Mouse (Mus musculus): ENCODE results near the gene Nfat5. TPM values are rescaled to one million over a fixed set of nuclear protein-coding genes. Genes with fewer than 3 reads are reported as not detected.
A peak's percentile ranks its signal among the peaks of the same experiment; 100 is the strongest.

Gene Nfat5
- total and polyA plus RNA-seq, 3 experiments: 12.5 to 25.0 (median 22.5) TPM

DNA sequence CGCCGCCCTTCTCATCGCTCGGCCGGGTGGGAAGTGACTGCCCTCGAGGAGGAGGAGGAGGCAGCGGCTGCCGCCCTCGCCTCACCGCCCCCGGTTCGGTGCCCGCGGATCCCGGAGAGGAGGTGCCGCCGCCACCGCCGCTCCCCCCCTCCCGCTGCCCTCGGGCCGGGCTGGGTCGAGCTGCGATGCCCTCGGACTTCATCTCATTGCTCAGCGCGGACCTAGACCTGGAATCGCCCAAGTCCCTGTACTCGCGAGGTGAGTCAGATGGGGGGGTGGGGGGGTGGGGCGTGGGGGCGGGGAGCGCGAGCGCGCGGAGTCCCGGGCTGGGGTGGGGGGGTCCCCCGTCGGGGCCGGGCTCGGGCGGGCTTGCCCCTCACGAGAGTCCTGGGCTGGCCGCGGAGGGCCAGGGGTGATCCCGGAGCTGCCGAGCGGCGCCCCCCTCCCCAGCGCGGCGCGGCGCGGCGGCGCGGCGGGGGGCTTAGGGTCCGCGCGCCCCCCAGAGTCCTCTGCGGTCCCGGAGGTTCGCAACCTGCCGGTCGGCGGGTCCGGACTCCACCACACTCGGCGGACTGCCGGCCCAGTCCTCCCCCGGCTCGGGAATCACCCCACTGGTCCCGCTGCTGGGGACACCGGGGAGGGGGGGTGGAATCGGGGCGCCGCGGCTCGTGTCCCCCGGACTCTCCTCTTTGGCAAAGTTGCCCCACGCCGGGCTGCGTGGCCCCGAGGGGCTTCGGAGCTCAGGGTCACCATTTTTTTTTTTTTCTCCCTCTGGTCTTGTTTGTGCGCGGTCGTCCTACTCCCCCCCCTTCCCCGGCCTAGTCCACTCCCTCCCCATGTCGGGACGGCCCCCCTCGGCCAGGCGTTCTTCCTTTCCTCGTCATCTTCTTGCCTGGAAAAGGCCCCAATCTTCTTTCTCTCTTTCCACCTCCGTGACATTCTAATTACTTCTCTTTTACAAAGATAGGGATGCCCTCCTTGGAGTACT lies 665 bp downstream of the Nfat5 start:
- no peaks in the 10 kb centered on the region for H3K27me3 ChIP-seq (ENCODE audit: control insufficient read depth, insufficient read depth, low read length)
- TF ChIP-seq CTCF (IDR thresholded peaks at IDR 0.05) (no peak), POLR2A (IDR thresholded peaks at IDR 0.05; ENCODE audit: insufficient read depth, low read depth, low read length) (no peak), EP300 (IDR thresholded peaks at IDR 0.05; ENCODE audit: insufficient read depth, low read depth, low read length) (no peak)
- H3K4me3 ChIP-seq: peak overlapping the region; percentile 97
- WGBS: 1% methylated on average over 72 of the region's 98 CpGs
- peak overlapping the region; percentile 97 for H3K9ac ChIP-seq (ENCODE audit: low read depth, low read length)
- intact Hi-C loops (cut with DNase I): loop anchor here (2.0 to 10.0 kb wide), 3 partner anchors 42 to 179 kb away; no protein-coding TSS in a partner anchor
- peak; percentile 79 to 80 for DNase-seq
- H3K79me2 ChIP-seq (replicated peaks; ENCODE audit: control insufficient read depth, insufficient read depth, low read length): peaks cover 2% of the 10 kb centered on the region; the same call in 1 of the 2 replicates
- peaks cover 1% of the 10 kb centered on the region for H3K4me1 ChIP-seq (ENCODE audit: control insufficient read depth, insufficient read depth, low read length)
- peak overlapping the region; percentile 97 for H3K27ac ChIP-seq
- H3K36me3 ChIP-seq (ENCODE audit: control insufficient read depth, insufficient read depth, low read length): peaks cover 12% of the 10 kb centered on the region; the same call in 1 of the 2 replicates

DNA sequence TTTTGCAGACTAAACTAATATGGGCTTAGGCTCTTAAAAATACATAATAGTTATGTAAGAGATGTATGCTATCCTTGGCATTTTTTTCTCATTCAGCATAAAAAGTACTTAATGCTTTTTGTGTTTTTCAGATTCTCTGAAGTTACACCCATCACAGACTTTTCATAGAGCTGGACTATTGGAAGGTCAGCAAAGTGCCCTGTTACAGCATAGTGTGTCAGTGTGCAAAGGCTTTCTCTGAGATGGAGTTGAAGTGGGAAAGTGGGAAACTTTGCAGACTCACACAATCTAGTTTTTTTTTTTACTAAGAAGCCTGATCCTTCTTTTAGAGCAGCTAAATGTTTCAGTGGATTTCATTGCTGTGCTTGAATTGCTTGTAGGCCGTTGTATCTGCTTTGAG lies 2.2 kb downstream of the Nfat5 start:
- intact Hi-C loops (cut with DNase I): loop anchor here (10.0 kb wide), 1 partner anchor 181 kb away; no protein-coding TSS in a partner anchor
- no peak overlapping the region for H3K4me3 ChIP-seq
- WGBS: 71% methylated on average over 1 of the region's 1 CpGs

DNA sequence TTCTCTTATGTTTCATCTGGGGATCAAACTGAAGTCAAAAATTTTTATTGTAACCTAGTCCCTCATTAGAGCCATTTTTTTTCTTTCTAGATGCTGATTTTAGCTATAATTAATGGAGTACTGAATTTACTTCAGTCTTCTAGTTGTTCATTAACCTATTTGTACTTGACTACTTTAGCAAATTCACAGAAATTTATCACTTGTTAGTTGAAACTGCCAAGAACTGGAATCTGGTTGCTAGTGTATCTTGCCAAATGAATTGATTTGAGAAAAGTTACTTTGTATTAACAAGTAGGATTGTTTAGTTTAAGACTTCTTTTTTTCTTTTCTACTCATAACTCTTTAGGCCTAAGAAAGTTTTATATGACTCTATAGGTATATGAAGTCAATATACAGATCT lies 18.6 kb downstream of the Nfat5 start:
- DNase-seq: no peak
- Histone ChIP-seq H3K9ac (ENCODE audit: low read depth, low read length) (no peak overlapping the region), H3K36me3 (ENCODE audit: control insufficient read depth, insufficient read depth, low read length) (peaks cover 9% of the 10 kb centered on the region), H3K27me3 (ENCODE audit: control insufficient read depth, insufficient read depth, low read length) (no peaks in the 10 kb centered on the region), H3K79me2 (replicated peaks; ENCODE audit: control insufficient read depth, insufficient read depth, low read length) (0 out of 2 replicates have a peak, but pooled peaks cover 5% of the 10 kb centered on the region), H3K4me3 (no peak overlapping the region), H3K27ac (no peak overlapping the region), H3K4me1 (ENCODE audit: control insufficient read depth, insufficient read depth, low read length) (no peaks in the 10 kb centered on the region; the same call in 1 of the 2 replicates)
- TF ChIP-seq CTCF (IDR thresholded peaks at IDR 0.05) (no peak), EP300 (IDR thresholded peaks at IDR 0.05; ENCODE audit: insufficient read depth, low read depth, low read length) (no peak), POLR2A (IDR thresholded peaks at IDR 0.05; ENCODE audit: insufficient read depth, low read depth, low read length) (no peak)
- intact Hi-C loops (cut with DNase I): no loop called here

More for the DNA sequence above, 2.2 kb downstream of the Nfat5 start:
- TF ChIP-seq EP300 (IDR thresholded peaks at IDR 0.05; ENCODE audit: insufficient read depth, low read depth, low read length) (no peak), CTCF (IDR thresholded peaks at IDR 0.05) (no peak), POLR2A (IDR thresholded peaks at IDR 0.05; ENCODE audit: insufficient read depth, low read depth, low read length) (no peak)
- peak overlapping the region; percentile 97; the same call in 1 of the 2 replicates for H3K27ac ChIP-seq
- peaks cover 4% of the 10 kb centered on the region; the same call in 1 of the 2 replicates for H3K79me2 ChIP-seq (replicated peaks; ENCODE audit: control insufficient read depth, insufficient read depth, low read length)
- H3K9ac ChIP-seq (ENCODE audit: low read depth, low read length): no peak overlapping the region
- no peaks in the 10 kb centered on the region for H3K27me3 ChIP-seq (ENCODE audit: control insufficient read depth, insufficient read depth, low read length)
- peaks cover 12% of the 10 kb centered on the region; the same call in 1 of the 2 replicates for H3K36me3 ChIP-seq (ENCODE audit: control insufficient read depth, insufficient read depth, low read length)
- DNase-seq: no peak
- peaks cover 1% of the 10 kb centered on the region for H3K4me1 ChIP-seq (ENCODE audit: control insufficient read depth, insufficient read depth, low read length)

DNA sequence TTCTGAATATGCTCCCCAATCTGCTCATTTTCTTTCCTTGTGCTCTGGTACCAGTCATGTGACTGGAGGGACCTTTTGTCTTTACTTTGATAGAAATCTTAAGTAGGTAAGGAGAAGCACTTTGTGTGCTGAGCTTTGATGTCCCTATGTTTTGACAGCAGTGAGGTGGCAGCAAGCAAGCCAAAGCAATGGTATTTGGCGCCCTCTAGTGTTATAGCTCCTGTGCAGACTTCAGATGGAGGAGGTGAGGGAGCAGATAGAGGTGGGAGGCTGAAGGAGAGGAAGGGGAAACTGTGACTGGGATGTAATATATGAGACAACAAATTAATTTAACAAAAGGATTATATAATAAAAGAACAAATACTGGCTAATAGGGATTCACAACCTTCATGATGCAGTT lies 30.9 kb downstream of the Nfat5 start:
- WGBS: 0% methylated on average over 1 of the region's 1 CpGs

DNA sequence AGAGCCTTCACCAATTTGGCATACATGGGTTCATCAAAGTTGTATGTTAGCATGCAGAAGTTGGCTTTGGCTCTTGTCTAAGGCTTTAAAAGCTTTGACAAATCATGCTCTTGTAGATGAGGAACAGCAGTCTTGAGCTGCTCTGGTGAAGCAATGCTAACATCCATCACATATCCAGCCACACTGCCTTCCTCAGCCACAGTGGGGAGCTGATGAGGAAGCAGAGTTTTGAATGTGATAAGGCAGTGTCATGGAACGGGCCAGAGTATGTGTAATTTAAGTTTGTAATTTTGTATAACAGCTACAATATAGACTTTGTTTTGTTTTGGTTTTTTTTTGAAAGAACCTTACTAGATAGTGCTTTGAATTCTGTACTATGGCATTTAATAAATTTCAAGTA lies 36.3 kb downstream of the Nfat5 start:
- Histone ChIP-seq H3K27ac (no peak overlapping the region), H3K27me3 (ENCODE audit: control insufficient read depth, insufficient read depth, low read length) (no peaks in the 10 kb centered on the region), H3K36me3 (ENCODE audit: control insufficient read depth, insufficient read depth, low read length) (no peaks in the 10 kb centered on the region), H3K4me1 (ENCODE audit: control insufficient read depth, insufficient read depth, low read length) (no peaks in the 10 kb centered on the region), H3K9ac (ENCODE audit: low read depth, low read length) (no peak overlapping the region), H3K4me3 (no peak overlapping the region), H3K79me2 (replicated peaks; ENCODE audit: control insufficient read depth, insufficient read depth, low read length) (no peaks in the 10 kb centered on the region)
- no peak for DNase-seq
- 49% methylated on average over 1 of the region's 1 CpGs for WGBS
- intact Hi-C loops (cut with DNase I): no loop called here
- TF ChIP-seq POLR2A (IDR thresholded peaks at IDR 0.05; ENCODE audit: insufficient read depth, low read depth, low read length) (no peak), CTCF (IDR thresholded peaks at IDR 0.05) (peak; percentile 52), EP300 (IDR thresholded peaks at IDR 0.05; ENCODE audit: insufficient read depth, low read depth, low read length) (no peak)

More for the DNA sequence above, 30.9 kb downstream of the Nfat5 start:
- Histone ChIP-seq H3K27me3 (ENCODE audit: control insufficient read depth, insufficient read depth, low read length) (no peaks in the 10 kb centered on the region), H3K4me1 (ENCODE audit: control insufficient read depth, insufficient read depth, low read length) (peaks cover 1% of the 10 kb centered on the region; the same call in 1 of the 2 replicates), H3K27ac (peak overlapping the region; percentile 15; the same call in 1 of the 2 replicates), H3K9ac (ENCODE audit: low read depth, low read length) (no peak overlapping the region), H3K79me2 (replicated peaks; ENCODE audit: control insufficient read depth, insufficient read depth, low read length) (no peaks in the 10 kb centered on the region), H3K36me3 (ENCODE audit: control insufficient read depth, insufficient read depth, low read length) (no peaks in the 10 kb centered on the region; the same call in 1 of the 2 replicates), H3K4me3 (no peak overlapping the region)
- TF ChIP-seq POLR2A (IDR thresholded peaks at IDR 0.05; ENCODE audit: insufficient read depth, low read depth, low read length): no peak
- peak; percentile 99 for TF ChIP-seq CTCF (IDR thresholded peaks at IDR 0.05)
- TF ChIP-seq EP300 (IDR thresholded peaks at IDR 0.05; ENCODE audit: insufficient read depth, low read depth, low read length): peak; percentile 92
- DNase-seq: peak; percentile 61 to 75
- intact Hi-C loops (cut with DNase I): loop anchor here (1.0 to 5.0 kb wide), 3 partner anchors 152 to 220 kb away; no protein-coding TSS in a partner anchor
